Mouse (Mus musculus): ENCODE measurements around the gene Rnpep.
"Not testable (repeated sequence)": the region's sequence is repeated elsewhere in the genome, so short reads cannot be mapped to it uniquely, and the experiment has no call there.

The Rnpep gene

GRCm38 (mm10) chr1:135258380-135259127, 25.3 kb downstream of the Rnpep start, which contains the start of gene Elf3:
Gene Elf3, minus strand, starts transcription at chr1:135258568.
- no peak for DNase-seq (ENCODE audit: low read depth, low spot score)

GRCm38 (mm10) chr1:135256299-135256698, 27.6 kb downstream of the Rnpep start:
- no peak for DNase-seq (ENCODE audit: low read depth, low spot score)

GRCm38 (mm10) chr1:135252854-135253253, 31.0 kb downstream of the Rnpep start:
- no peak for DNase-seq (ENCODE audit: low read depth, low spot score)

DNA sequence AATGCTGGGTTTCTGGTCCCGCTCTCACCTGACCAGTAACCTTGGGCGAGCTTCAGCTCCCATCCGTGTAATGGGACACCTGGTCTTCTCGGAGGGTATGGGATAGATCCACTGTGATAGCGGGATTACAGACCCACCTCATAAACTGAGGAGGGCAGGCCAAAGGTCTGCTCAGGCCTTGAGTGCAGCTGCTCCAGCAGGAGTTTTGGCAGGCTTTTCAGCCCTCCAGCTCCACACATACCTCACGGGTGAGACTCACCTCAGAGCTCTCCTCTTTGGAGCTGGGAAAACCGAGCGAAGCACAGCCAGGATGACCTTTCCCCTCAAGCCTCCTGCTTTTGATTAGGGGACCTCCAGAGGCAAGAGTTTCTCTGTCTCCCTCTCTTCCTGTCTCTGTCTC, 32.5 kb downstream of the Rnpep start:
- no peak for DNase-seq (ENCODE audit: low read depth, low spot score)

- DNase-seq (ENCODE audit: low read depth, low spot score), result no peak
Observed at GRCm38 (mm10) chr1:135250706-135251105, 33.2 kb downstream of the Rnpep start.

DNA sequence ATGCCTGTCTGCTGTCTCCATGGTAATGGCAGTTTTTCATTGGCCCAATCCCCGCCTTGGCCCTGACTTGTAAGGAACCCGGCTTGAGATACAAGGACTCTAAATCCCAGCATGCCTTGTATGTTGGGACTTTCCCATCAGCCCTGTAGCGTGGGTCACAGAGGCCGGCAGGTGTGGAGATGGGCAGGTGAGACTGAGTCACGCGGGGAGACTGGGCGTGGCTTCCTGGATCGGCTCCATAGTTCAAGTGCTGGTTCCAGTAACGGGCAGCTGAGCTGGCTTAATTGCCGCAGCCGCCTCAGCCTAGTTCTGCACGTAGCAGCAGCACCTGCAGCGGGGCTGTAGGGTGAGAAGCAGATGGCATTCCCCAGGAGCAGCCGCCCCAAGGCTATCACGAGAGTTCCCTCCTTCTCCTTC, 35.4 kb downstream of the Rnpep start:
- peak; percentile 55 for DNase-seq (ENCODE audit: low read depth, low spot score)

GRCm38 (mm10) chr1:135244014-135244413, 39.9 kb downstream of the Rnpep start:
- no peak for DNase-seq (ENCODE audit: low read depth, low spot score)

DNA sequence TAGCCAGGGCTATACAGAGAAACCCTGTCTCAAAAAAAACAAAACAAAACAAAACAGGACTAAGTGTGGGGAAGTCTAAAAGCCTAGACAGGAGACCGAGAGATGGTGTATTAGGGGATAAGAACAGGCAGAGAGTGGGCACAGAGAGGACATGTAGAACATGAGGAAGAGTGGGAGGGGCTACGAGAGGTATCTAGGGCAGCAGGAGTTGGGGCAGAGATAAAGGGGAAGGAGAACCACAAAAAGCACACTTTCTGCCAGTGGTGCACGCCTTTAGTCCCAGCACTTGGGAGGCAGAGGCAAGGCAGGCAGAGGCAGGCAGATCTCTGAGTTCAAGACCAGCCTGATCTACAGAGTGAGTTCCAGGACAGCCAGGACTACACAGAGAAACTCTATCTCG, 43.7 kb downstream of the Rnpep start:
- DNase-seq (ENCODE audit: low read depth, low spot score), result not testable (repeated sequence)

DNA sequence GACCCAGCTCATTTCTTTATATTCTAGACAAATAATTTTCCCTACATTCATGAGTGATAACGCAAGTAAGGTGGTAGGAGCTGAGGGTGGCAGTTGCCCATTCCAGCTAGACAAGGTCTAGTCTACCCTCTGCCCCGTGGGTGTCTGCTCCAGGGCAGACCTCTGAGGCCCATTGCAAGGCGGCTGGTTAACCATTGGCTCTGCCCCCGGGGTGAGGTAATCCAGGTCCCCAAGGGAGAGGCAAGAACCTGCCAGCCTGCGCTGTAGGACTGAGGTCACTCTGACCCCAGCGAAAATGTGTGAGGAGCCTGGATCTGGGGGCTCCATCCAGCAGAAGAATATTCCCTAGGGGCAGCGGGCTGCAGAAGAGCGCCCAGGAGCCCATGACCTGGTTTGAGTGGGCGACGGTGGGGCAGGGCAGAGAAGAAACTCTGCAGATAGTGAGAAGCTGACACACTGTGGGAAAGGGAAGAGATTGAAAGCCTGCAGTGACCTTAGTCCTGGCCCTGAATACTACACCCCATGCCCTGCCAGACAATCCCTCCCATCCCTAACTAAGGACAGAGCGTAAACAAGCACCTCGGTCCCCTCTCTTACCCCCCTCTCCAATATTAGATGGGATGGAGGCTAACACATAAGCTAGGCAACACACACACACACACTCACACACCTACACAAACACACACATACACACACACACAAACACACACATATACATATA, 46.6 kb downstream of the Rnpep start:
- no peak for DNase-seq (ENCODE audit: low read depth, low spot score)

DNA sequence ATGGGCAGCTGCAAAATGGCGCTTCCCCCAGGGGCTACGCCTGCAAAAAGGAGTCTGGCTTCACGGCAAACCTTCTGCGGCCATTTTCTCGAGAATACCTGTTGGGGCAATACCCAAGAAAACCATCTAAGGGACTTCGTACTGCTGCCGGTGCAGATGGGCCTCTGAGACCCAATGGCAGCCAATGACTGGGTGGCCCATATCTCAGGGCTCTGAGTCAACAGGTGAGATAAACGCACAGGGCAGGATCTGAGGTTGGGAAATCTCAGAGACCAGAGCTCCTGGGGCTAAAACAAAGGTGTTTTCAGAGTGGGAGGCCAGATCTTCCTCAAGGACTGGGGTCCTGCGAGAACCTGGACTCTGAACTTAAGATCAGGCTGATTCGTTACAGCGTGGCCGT, 49.1 kb downstream of the Rnpep start:
- no peak for DNase-seq (ENCODE audit: low read depth, low spot score)

GRCm38 (mm10) chr1:135233961-135234360, 49.9 kb downstream of the Rnpep start:
- no peak for DNase-seq (ENCODE audit: low read depth, low spot score)

- not testable (repeated sequence) for DNase-seq (ENCODE audit: low read depth, low spot score)
Observed at GRCm38 (mm10) chr1:135231878-135232277, 52.0 kb downstream of the Rnpep start.

GRCm38 (mm10) chr1:135227339-135227950, 56.4 kb downstream of the Rnpep start:
- DNase-seq (ENCODE audit: low read depth, low spot score), result no peak

- DNase-seq (ENCODE audit: low read depth, low spot score), result no peak
Observed at GRCm38 (mm10) chr1:135224981-135225604, 58.8 kb downstream of the Rnpep start.

DNA sequence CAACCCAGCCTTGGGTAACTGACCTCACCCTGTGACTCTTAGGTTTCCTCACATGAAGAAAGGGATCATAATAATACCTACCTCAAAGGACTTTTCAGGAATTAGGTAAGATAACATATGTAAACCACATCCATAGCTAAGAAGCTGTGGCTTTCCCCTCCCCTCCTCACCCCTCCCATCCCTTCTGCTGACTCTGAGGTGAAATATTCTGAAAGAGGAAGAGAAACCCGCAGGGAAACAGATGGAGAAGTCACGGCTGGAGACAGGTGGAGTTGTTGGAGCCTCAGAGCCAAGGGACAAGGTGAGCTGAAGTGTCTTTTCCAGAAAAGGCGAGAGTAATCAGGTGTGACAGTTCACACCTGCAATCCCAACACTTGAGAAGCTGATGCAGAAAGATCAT, 59.7 kb downstream of the Rnpep start:
- DNase-seq (ENCODE audit: low read depth, low spot score), result no peak

DNA sequence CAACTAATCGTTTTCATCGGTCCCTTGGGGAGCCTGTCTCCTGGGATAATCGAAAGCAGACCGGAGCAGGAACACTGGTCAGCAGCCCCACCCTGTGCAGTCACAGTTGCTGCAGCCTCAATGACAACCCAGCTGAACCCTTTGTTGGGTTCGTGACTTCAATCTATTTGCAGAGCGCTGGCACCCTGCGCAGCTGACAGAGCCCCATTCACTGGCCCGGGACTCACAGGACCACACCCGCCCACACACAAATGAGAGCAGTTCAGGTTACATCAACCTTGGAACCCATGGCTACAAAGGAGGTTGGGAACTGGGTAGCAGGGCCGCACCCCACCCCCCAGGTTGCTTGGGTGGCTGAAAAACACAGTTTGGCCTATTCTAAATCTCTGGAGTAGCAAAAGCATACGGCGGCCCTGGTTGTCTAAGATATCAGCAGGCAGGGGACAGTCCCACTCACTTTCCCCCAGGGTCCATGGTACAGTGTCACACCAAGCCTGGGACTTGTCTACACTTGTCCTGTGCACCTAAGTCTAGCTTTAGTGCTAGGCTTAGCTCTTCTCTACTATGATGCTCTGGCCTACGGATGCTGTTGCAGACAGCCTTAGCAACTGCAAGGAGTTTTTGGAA, 66.2 kb downstream of the Rnpep start:
- no peak for DNase-seq (ENCODE audit: low read depth, low spot score)

GRCm38 (mm10) chr1:135213772-135214640, 69.9 kb downstream of the Rnpep start:
- no peak for DNase-seq (ENCODE audit: low read depth, low spot score)
